Mouse (Mus musculus) G1E-ER4 (cell line): ENCODE measurements around the gene Alg2. TPM values are rescaled to one million over a fixed set of nuclear protein-coding genes. Genes with fewer than 3 reads are reported as not detected.

Experiments used
- GATA1 ChIP-seq: IDR thresholded peaks from one replicate; pipeline ENCODE4 v1.8.0; 2012; ENCODE audit warnings: low read length, inconsistent platforms
- polyA plus RNA-seq: library from polyadenylated mRNA; stranded (reverse); fragments of >175 nt; gene quantifications from 2 replicates; pipeline ENCODE4 v1.2.3, GENCODE M21; 2012

Gene Alg2
- polyA plus RNA-seq, 1 experiment = 6.5 TPM

- TF ChIP-seq GATA1 = no peak
Measured at GRCm38 (mm10) chr4:47477539-47477938, 3.4 kb upstream of the Alg2 start.

DNA sequence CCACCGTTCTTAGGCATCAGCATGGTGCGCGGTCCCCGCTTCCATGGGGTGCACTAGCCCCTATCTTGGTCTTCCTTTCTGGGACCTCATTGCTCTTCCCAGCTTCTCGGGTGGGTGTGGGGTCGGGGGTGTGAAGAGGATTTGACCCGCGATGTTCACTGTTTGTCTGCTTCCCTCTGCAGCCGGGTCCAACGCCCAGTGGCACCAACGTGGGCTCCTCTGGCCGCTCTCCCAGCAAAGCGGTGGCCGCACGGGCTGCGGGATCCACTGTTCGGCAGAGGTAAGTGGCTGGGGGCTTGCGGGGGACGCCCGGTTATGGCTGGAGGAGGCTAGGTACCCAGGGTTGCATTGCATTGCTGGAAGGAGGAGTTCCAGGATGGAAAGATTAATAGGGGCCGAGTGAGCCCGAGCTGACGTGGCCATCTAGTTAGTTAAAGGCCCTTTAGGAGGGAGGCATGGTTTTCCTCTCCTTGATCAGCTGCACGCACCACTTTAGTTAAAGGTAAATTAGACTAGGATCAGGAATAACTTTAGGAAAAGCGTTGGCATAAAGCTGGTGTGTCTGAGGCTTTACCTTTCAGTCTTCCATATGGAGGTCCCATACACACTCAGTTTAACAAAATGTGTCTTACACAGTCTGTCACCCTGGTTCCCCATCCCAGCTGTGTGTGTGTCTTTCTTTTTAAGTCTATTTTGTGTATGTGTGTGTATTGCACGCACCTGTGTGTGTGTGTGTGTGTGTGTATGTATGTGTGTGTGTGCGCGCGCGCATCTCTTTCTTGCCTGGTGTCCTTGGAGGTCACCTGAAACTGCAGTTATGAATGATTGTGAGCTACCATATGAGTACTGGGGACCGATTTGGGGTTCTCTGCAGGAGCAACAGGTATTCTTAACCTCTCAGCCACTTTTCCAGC, 854 bp upstream of the Alg2 start:
- no peak for TF ChIP-seq GATA1

- TF ChIP-seq GATA1 = no peak
Measured at GRCm38 (mm10) chr4:47473586-47473967, 556 bp downstream of the Alg2 start.

DNA sequence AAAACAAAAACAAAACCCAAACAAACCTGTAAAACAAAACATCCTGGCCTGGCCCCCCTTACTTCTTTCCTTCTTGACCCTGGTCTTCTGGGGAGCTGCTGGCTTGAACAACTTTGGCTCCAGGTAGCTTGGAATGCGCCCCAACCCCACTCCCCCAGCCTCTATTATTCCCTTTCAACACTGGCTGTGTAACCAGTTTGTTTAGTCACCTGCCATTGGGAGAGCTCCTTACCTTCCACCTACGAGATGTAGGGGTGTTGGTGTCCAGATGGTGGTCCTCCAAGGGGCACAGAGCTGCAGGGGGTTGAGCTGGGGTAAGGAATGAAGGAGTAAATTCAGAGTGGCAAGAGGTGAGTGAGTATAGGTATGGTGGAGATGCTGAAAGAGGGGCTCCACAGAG, 6.9 kb downstream of the Alg2 start:
- no peak for TF ChIP-seq GATA1

GRCm38 (mm10) chr4:47449586-47450522, 24.3 kb downstream of the Alg2 start:
- no peak for TF ChIP-seq GATA1

- TF ChIP-seq GATA1 = no peak
Measured at GRCm38 (mm10) chr4:47449116-47449515, 25.0 kb downstream of the Alg2 start.

DNA sequence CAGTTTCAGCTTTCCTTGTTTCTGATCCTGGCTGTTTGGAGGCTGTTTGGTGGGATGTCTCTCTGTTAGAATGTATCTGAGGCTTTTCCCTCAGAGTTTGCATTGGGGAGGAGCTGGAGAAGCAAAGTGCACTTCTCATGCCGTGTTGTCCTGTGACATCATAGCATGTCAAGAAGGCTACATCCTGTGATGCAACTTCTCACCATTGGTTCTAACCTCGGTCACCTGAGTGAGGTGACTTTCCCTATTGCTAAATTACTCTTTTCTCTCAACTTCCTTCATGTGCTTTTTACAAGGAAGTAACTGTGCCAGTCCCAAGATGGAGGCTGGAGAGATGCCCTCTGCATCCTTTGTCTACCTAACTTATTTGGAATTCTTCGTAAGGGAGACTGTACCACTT, 25.6 kb downstream of the Alg2 start:
- TF ChIP-seq GATA1 = no peak

DNA sequence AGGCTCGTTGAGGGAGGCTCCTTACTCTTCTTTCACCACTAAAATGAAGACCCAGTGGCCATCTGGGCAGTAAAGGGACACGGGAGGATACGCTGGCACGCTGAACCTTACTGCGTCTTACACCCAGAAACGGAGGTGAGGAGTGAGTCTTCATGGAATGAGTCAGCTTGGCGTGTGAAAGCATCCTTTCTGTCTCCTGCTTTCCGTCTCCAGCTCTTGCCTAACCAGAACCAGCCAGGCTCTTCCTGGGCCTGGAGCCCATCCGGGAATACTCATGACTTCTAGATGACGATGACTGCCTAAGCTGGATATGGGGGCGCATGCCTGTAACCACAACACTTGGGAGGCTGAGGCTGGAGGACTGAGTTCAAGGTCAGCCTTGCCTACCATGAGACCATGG, 33.2 kb downstream of the Alg2 start:
- TF ChIP-seq GATA1 = no peak

- no peak for TF ChIP-seq GATA1
Measured at GRCm38 (mm10) chr4:47438956-47439355, 35.2 kb downstream of the Alg2 start.

DNA sequence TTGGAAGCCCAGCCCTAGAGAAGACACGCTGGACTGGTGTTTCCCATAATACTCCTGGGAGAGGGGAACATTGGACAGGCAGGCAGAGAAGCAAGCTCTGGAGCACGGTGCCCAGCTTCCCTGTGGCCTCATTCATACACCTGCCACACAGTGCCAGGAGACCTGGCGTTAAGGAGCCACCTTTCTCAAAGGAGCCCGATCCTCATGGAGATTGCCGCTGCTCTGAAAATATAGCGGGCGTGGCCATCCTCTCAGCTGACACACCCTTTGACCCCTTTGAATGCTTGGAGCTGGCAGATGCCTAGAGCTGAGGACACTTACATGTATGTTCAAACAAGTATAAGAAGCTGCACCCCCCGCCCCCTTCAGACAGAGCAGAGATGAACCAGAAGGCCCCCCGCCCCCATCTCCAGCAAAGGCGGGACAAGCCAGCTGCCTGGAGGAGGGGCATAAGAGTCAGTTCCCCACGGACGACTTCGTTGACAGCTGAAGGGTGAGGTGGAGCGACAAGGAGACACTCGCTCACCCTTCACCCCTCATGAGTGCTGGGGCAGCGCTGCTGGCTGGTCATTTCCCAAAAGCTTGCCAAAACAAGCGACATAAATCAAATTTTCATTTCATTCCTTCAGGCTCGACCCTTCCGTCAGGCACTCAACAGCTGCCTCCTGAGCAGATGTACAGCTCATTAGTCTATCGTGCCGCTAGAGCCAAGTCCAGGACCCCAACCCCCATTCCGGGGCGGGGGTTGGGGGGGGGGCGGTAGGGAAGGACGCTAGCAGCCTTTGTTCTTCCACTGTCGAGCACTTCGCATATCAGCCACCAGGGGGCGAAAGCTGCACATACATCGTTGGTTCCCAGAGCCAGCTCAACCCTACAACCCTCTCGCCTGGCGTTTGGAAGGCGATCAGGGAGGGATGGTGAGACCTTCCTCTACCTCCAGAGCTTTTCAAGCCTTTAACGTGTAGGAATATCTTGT, 36.5 kb downstream of the Alg2 start:
- no peak for TF ChIP-seq GATA1

DNA sequence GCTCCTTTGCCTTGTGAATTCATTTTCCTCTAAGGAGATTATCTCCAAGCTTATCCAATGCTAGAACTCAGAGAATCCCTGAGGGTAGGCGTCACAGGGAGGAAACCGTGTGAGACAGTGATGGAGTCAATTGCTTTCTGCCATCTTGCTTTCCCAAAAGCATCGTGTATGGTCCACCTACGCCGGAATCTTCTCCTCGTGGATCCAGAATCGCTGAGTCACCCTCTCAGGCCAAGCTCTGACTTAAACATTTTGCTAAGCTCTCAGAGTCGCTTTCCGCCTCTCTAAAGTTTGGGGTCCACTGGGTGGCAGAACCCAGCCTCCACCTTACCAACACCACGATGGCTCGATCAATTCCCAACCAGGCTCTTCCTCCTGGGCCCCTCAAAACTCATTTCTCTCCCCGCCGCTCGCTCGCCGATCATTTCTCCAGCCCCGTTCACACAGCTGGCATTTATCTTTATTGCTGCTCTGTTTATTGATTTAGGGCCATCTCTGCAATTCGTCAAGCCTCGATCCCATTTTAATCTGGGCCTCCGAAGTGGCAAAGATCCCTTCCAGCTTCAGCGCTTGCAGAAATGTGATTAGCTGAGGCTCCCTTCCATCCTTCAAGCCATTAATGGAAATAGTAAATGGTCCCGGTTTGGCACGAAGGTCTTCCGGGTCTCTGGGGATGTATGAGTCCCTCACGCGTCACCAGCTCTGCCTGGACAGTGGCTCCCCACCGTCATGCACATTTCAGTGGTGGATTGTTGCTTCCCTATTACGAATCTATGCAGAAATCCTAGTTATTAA, 38.4 kb downstream of the Alg2 start:
- TF ChIP-seq GATA1 = no peak

DNA sequence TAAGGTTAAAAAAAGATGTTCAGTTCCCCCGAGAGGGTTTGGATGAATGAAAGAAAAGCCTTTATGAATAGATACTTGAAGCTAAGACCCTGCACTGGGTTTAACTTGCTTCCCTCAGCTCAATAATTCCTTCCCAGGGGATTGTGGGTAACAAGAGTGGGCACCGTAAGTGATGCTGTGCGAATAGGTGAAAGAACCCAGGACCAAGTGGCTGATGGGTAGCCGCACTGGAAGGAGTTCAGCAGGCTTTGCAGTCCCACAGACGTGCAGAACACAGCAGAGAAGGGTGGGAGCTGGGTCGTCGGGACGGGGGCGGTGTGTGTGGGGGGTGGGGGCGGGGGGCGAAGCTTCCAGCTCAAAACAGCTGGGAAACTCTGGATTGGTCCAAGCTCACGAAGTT, 39.0 kb downstream of the Alg2 start:
- TF ChIP-seq GATA1 = no peak

- no peak for TF ChIP-seq GATA1
Measured at GRCm38 (mm10) chr4:47432766-47433165, 41.4 kb downstream of the Alg2 start.

DNA sequence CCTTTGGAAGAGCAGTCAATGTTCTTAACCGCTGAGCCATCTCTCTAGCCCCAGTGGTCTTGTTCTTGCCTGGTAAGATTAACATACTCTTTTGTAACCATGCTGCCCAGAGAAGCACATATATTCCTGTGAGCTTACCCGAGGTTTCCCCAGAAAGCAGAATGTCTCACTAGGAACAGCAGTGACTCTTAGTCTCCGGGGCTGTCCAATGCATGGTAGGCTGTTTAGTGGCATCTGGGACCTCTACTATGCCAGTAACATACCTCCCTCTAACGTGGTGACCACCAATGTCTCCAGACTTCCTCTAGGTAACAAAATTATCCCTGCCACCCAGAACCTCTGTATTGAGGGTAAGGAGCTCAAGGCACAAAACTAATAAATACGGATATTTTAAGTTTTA, 43.1 kb downstream of the Alg2 start:
- TF ChIP-seq GATA1 = no peak
